Mouse (Mus musculus) layer of hippocampus, postnatal 36 days (tissue): ENCODE measurements around the gene Itpr1. TPM values are rescaled to one million over a fixed set of nuclear protein-coding genes. Genes with fewer than 3 reads are reported as not detected.
"Not testable (repeated sequence)": the region's sequence is repeated elsewhere in the genome, so short reads cannot be mapped to it uniquely, and the experiment has no call there.

Experiments used
- DNase-seq, 2 experiments: peaks; one replicate each; pipeline ENCODE4 v3.0.0; 2022
- total RNA-seq, 2 experiments: library from RNA; stranded (reverse); gene quantifications; 2 replicates each; pipeline ENCODE4 v1.2.3; 2021

Itpr1 gene
- total RNA-seq, 2 experiments from 2014 or later = 290 to 296 TPM

DNA sequence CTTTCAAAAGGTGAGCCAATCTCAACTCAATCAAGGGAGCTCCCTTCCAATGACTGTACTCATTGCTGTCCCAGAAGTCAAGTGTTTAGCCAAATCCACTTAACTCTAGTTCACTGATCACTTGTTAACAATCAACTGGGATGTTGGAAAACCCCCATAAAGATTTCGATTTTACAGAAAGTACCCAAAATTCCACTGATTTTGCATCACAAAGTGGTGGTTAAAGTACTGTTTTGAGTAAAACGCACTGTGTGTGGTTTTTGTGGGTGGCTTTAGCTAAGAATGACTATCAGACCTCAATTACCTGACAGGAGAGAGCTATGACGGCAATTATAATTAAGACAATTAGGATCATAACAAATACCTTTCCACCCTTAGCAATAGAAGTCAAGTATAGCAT is 340.1 kb downstream of the Itpr1 start:
- no peak for DNase-seq

GRCm38 (mm10) chr6:108553536-108553935 is 340.6 kb downstream of the Itpr1 start:
- no peak for DNase-seq

DNA sequence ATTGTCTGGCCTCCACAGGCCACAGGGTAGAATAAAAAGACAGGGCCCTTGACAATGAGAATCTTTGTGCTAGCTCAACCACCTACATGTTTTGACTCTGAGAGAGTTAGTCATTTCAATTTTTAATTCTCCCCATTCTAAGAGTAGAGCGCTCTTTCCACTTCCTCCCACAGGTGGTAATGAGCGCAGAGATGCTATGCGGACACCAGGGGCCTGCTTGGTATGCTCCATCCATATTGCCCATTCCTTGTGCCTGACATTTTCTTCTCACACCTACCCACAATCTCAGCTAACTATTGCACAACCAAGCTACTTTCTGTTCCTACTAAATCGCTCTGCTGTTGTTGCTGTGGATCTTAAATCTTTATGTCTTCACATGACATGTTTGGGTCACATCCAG is 341.5 kb downstream of the Itpr1 start:
- DNase-seq = no peak

GRCm38 (mm10) chr6:108554878-108555277 is 342.0 kb downstream of the Itpr1 start:
- no peak for DNase-seq

DNA sequence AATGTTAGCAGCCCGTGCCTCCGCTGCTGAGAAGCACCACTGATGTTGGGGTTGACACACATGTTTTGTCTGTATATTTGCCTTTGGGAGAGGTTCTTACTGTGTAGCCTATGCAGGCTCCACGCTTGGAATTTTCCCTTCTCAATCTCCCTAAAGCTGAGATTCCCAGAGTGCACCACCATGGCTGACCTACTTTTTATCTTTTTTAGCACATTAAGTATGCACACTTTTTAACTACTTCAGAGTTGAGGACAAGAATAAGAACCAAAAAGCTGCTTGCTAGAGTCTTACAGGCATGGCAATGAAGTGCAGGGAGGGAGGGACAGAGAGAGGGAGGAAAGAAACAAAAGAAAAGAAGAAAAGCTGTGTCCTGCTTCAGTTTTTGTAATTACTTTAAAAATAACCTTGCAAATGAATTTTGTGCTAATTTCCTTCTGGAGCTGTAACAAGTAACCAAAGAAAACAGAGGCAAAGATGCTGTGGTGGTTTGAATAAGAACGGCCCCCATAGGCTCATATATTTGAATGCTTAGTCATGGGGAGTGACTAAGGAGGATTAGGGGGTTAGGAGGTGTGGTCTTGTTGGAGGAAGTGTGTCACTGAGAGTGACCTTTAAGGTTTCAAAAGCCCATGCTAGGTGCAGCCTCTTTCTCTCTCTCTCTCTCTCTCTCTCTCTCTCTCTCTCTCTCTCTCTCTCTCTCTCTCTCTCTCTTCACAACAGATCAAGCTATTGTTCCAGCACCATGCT is 344.9 kb downstream of the Itpr1 start:
- no peak for DNase-seq

GRCm38 (mm10) chr6:108559226-108559625 is 346.3 kb downstream of the Itpr1 start:
- not testable (repeated sequence) for DNase-seq

DNA sequence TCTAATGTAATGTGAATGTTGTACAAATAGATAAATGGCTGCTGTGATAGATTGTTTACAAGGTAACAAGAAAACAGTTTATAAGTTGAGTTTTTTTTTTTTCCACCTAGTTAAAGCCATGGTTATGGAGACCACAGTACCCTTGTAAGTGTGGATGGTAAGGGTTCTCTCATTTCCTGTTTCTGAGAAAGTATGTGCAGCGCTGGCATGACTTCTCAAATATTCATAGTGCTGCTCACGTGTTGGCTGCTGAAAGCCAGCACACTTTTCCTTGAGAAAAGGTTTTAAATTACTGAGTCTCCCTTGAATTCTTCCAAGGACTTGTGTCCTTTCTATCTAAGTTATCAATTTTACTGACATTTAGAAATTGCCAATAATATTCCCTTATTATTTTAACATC is 350.1 kb downstream of the Itpr1 start:
- DNase-seq = no peak

DNA sequence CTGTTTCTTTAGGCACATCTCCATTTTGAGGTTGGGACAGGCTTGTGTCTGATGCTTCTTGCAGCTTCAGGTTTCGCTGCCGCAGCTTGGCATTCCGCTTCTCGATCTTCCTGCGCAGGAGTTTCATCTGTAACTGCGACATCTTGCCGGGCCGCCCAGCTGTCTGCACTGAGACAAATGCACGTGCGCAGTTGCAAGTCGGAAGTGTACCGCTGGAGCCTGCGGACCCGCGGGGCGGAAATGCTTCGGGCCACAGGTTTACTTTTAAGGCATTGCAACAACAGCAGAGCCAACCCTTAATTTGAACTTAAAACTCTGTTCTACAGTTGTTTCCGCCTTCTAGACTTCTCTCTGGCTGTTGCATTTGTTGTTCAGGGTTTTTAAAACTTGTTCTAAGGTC is 352.6 kb downstream of the Itpr1 start:
- DNase-seq = not testable (repeated sequence)

GRCm38 (mm10) chr6:108566549-108566948 is 353.7 kb downstream of the Itpr1 start:
- no peak for DNase-seq

GRCm38 (mm10) chr6:108569460-108570187 is 356.7 kb downstream of the Itpr1 start:
- no peak for DNase-seq

DNA sequence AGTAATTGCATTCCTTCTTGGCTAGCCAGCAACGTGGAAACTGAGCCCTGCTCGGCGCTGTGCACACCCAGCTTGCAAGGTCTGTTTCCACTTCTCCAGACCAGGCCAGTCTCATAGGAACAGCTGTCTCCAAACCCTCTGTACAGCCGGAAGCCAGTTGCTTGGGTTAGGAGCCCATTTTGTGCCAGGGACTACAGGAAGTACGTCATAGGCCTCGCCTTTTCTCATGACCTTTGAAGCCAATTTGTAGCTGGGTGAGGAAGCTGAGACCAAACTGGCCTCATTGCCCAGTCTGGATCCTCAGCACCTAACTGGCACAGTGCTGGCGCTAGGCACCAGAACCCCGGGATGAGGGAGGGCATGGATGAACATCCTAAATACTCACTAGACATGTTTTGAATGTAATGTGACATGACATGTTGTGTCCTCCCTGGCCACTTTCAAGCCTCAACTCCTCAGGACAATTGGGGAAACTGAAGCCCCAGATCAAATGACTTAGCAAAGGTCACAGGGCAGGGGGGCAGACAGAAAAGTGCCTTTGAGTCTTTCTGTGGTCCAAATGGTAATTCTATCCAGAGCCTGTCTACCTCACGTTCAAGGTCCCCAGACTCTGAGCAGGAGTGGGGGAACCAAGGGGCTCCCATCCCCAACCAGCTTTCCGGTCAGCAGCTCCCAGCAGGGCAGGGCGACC is 357.6 kb downstream of the Itpr1 start:
- DNase-seq = no peak

GRCm38 (mm10) chr6:108571042-108571590 is 358.2 kb downstream of the Itpr1 start:
- peak; percentile 56 to 69 for DNase-seq

DNA sequence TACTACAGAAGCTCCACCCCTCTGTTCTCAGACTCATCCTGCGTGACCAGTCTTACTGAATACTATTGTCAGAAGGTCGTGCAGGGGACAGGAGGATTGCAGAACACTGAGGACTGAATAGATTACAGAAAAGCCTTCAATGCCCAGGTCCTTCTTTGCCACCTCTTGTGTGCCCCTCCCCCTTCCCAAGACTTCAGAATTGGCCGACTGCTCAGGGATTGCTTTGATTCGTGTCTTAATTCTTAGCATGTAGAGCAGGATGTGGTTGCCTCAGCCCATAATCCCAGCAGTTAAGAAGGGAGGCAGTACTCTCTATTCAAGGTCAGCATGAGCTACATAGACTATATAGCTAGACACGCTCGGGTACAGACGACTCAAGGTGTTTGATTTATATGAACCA is 359.8 kb downstream of the Itpr1 start:
- no peak for DNase-seq

DNA sequence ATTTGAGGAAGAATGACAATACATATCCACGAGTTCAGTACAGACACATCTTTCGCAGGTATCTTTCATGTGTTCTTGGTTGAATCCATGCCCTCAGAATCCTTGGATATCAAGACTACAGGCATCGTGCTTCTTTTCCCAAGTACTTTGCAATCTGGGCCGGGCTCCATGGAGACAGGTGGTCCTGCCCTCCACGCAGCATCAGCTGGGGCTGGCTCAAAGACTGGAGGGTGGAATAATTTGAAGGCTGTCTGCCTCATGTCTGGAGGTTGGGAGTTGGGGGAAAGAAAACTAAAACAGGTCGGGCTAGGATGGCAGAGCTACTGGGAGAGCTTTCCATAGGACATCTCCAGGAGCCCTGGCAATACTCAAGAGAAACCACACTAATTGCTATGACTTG is 364.2 kb downstream of the Itpr1 start:
- DNase-seq = peak; percentile 24 to 44

- no peak for DNase-seq
Measured at GRCm38 (mm10) chr6:108588426-108588825, 375.5 kb downstream of the Itpr1 start.

GRCm38 (mm10) chr6:108592227-108592626 is 379.3 kb downstream of the Itpr1 start:
- DNase-seq = no peak

DNA sequence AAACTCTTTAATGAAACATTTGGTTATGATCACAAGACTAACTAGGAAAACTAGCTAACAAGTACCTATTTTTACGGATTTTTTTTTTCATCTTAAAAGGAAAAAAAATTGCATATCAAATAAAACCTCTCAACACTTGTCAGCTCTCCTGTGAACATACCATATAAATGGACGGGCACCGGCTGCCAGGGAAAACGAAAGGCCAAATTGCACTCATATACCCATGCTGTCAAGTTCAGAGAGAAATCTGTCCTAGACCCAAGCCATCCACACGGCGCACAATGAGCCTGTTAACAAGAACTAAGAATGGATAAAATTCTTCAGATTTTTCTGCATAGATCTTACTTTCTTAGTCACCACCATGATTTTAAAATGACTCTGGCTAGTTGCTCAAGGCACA is 379.7 kb downstream of the Itpr1 start:
- DNase-seq = no peak

DNA sequence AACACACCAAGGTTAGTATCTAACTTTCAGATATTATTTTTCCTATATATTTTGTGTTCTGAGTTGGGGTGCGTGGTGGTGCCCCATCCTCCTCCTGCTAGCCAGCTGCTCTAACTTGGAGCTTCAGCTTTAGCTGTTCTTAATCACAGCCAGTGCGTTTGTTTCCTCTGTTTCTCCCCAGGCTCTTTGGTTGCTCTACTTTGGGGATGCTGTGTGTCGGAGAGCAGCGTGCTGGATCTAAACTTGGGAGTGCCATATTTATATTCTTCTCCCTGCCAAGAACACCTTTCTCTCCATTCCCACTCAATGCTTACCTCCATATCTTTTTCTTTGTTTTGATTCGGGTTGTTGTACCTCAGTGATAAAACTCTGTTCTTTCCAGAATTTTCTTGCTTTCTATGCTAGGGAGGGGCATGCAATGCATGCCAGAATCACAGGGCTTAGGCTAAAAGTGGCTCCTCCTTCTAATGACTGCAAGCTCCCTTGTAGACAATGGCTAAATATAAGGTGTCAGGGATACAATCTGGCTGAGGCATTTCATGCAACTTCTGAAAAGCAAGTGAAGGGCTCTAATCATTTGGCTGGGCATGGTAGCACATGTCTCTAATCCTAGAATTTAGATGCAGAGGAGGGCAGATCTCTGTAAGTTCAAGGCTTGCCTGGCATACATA is 381.4 kb downstream of the Itpr1 start:
- DNase-seq = no peak

DNA sequence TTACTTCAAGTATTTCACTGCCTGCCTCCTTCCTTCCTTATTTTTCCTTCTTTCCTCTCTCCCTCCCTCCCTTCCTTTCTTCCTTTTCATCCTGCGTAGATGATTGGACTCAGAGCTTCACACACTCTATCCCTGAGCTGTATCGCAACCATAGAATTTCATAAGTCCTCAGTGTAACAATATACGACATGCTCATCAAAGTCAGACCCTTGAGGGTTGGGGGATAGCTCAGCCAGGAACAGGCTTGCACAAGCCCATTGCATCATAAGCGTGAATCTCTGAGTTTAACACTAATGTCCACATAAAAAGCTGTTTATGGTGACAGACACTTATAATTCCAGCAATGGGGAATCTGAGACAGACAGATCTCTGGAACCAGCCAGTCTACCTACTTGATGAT is 385.8 kb downstream of the Itpr1 start:
- DNase-seq = no peak

GRCm38 (mm10) chr6:108599317-108599716 is 386.4 kb downstream of the Itpr1 start:
- no peak for DNase-seq
